Mouse (Mus musculus): ENCODE data around the gene Hnf4a. TPM values are rescaled to one million over a fixed set of nuclear protein-coding genes. Genes with fewer than 3 reads are reported as not detected.

Gene Hnf4a
- polyA plus RNA-seq, 1 experiment: not detected

- no peak for DNase-seq (ENCODE audit: extremely low spot score in 1 of 2, low spot score in 1 of 2)
These were observed 16.8 kb upstream of the Hnf4a start for GRCm38 (mm10) chr2:163489725-163490291.

- no peak for DNase-seq (ENCODE audit: extremely low spot score in 1 of 2, low spot score in 1 of 2)
These were observed 16.0 kb upstream of the Hnf4a start for GRCm38 (mm10) chr2:163490656-163491055.

GRCm38 (mm10) chr2:163491351-163491750, 15.3 kb upstream of the Hnf4a start:
- DNase-seq (ENCODE audit: extremely low spot score in 1 of 2, low spot score in 1 of 2): peak in 1 of 2 experiments; percentile 10

- no peak for DNase-seq (ENCODE audit: extremely low spot score in 1 of 2, low spot score in 1 of 2)
These were observed 14.6 kb upstream of the Hnf4a start, which contains the start of gene R3hdml for GRCm38 (mm10) chr2:163492018-163492417. Gene R3hdml, plus strand, starts transcription at chr2:163492318.

- DNase-seq (ENCODE audit: extremely low spot score in 1 of 2, low spot score in 1 of 2): no peak
These were observed 13.6 kb upstream of the Hnf4a start for GRCm38 (mm10) chr2:163493031-163493430.

GRCm38 (mm10) chr2:163493976-163494375, 12.6 kb upstream of the Hnf4a start:
- DNase-seq (ENCODE audit: extremely low spot score in 1 of 2, low spot score in 1 of 2): no peak

- DNase-seq (ENCODE audit: extremely low spot score in 1 of 2, low spot score in 1 of 2): no peak
These were observed 12.2 kb upstream of the Hnf4a start for GRCm38 (mm10) chr2:163494456-163494855.

- DNase-seq (ENCODE audit: extremely low spot score in 1 of 2, low spot score in 1 of 2): no peak
These were observed 4.4 kb upstream of the Hnf4a start for GRCm38 (mm10) chr2:163502219-163502618.

GRCm38 (mm10) chr2:163503191-163503590, 3.4 kb upstream of the Hnf4a start:
- DNase-seq (ENCODE audit: extremely low spot score in 1 of 2, low spot score in 1 of 2): no peak

- no peak for DNase-seq (ENCODE audit: extremely low spot score in 1 of 2, low spot score in 1 of 2)
These were observed 19.2 kb downstream of the Hnf4a start for GRCm38 (mm10) chr2:163525761-163526243.

- no peak for DNase-seq (ENCODE audit: extremely low spot score in 1 of 2, low spot score in 1 of 2)
These were observed 20.9 kb downstream of the Hnf4a start for GRCm38 (mm10) chr2:163527497-163527896.

GRCm38 (mm10) chr2:163530418-163530817, 23.8 kb downstream of the Hnf4a start:
- DNase-seq (ENCODE audit: extremely low spot score in 1 of 2, low spot score in 1 of 2): no peak

GRCm38 (mm10) chr2:163531917-163532316, 25.3 kb downstream of the Hnf4a start:
- DNase-seq (ENCODE audit: extremely low spot score in 1 of 2, low spot score in 1 of 2): peak; percentile 14 to 89

GRCm38 (mm10) chr2:163533226-163533625, 26.6 kb downstream of the Hnf4a start:
- no peak for DNase-seq (ENCODE audit: extremely low spot score in 1 of 2, low spot score in 1 of 2)

GRCm38 (mm10) chr2:163534958-163535524, 28.4 kb downstream of the Hnf4a start:
- DNase-seq (ENCODE audit: extremely low spot score in 1 of 2, low spot score in 1 of 2): peak; percentile 82 to 97

- DNase-seq (ENCODE audit: extremely low spot score in 1 of 2, low spot score in 1 of 2): no peak
These were observed 30.8 kb downstream of the Hnf4a start for GRCm38 (mm10) chr2:163537443-163537842.

GRCm38 (mm10) chr2:163538410-163538809, 31.8 kb downstream of the Hnf4a start:
- DNase-seq (ENCODE audit: extremely low spot score in 1 of 2, low spot score in 1 of 2): peak in 1 of 2 experiments; percentile 38

GRCm38 (mm10) chr2:163539321-163540040, 32.9 kb downstream of the Hnf4a start:
- no peak for DNase-seq (ENCODE audit: extremely low spot score in 1 of 2, low spot score in 1 of 2)

- no peak for DNase-seq (ENCODE audit: extremely low spot score in 1 of 2, low spot score in 1 of 2)
These were observed 33.9 kb downstream of the Hnf4a start for GRCm38 (mm10) chr2:163540231-163541117.

- DNase-seq (ENCODE audit: extremely low spot score in 1 of 2, low spot score in 1 of 2): no peak
These were observed 35.1 kb downstream of the Hnf4a start for GRCm38 (mm10) chr2:163541568-163542182.

Data from frontal cortex, adult 2 months (tissue).